Mouse (Mus musculus) olfactory bulb, adult 2 months (tissue): ENCODE results near the gene Ghr.

Source experiments
- CTCF ChIP-seq: fragments of 200-500 bp; IDR thresholded peaks from 2 replicates; pipeline ENCODE4 v1.5.1; 2012; ENCODE audit warnings: low read depth, mild to moderate bottlenecking, low read length, moderate library complexity; ENCODE audit not compliant: insufficient read depth
- POLR2A ChIP-seq: fragments of 200-500 bp; IDR thresholded peaks from 2 replicates; pipeline ENCODE4 v1.6.1; 2012; ENCODE audit warnings: mild to moderate bottlenecking, low read depth, low read length, moderate library complexity; ENCODE audit not compliant: insufficient read depth

- no peak for TF ChIP-seq CTCF
- no peak for TF ChIP-seq POLR2A
Observed at GRCm38 (mm10) chr15:3469230-3469629, 114.1 kb downstream of the Ghr start.
